Mouse (Mus musculus) cerebellum, adult 2 months (tissue): ENCODE measurements around the gene Exog.

Experiments used
- CTCF ChIP-seq: fragments of 200-500 bp; IDR thresholded peaks from 2 replicates; pipeline ENCODE4 v1.5.1; 2011; ENCODE audit warnings: low read depth, mild to moderate bottlenecking, control low read depth, low read length, moderate library complexity, borderline replicate concordance; ENCODE audit not compliant: insufficient read depth
- POLR2A ChIP-seq: fragments of 200-500 bp; IDR thresholded peaks from 2 replicates; pipeline ENCODE4 v1.6.1; 2011; ENCODE audit warnings: low read length, control low read depth, borderline replicate concordance; ENCODE audit not compliant: insufficient read depth

GRCm38 (mm10) chr9:119484420-119484819 is 39.7 kb downstream of the Exog start:
- TF ChIP-seq CTCF = no peak
- no peak for TF ChIP-seq POLR2A
